Mouse (Mus musculus) hindbrain, embryonic 11.5 days (tissue): ENCODE data around the gene Afg1l. TPM values are rescaled to one million over a fixed set of nuclear protein-coding genes. Genes with fewer than 3 reads are reported as not detected.
A peak's percentile ranks its signal among the peaks of the same experiment; 100 is the strongest.

Experiments
- ATAC-seq: fragments of 200-750 bp; cut with Nextera tagmentation; 2 replicates; pipeline ENCODE4 v1.8.0; 2017; ENCODE audit warnings: mild to moderate bottlenecking, moderate TSS enrichment, moderate library complexity; ENCODE audit not compliant: low FRiP score
- DNase-seq: peaks from one replicate; pipeline ENCODE4 v3.0.0-alpha.2; 2015; ENCODE audit warnings: low spot score
- H3K27ac ChIP-seq: fragments of 300-500 bp; sonication (generic); 2 replicates; pipeline ENCODE4 v1.5.1; 2014; ENCODE audit warnings: mild to moderate bottlenecking, low read depth, low read length
- H3K27me3 ChIP-seq: fragments of 300-500 bp; sonication (generic); 2 replicates; pipeline ENCODE4 v1.6.1; 2014; ENCODE audit warnings: mild to moderate bottlenecking, low read length, moderate library complexity, mixed read lengths; ENCODE audit not compliant: control insufficient read depth, insufficient read depth
- H3K36me3 ChIP-seq: fragments of 300-500 bp; sonication (generic); 2 replicates; pipeline ENCODE4 v1.6.1; 2014; ENCODE audit warnings: mild to moderate bottlenecking, low read length, moderate library complexity, mixed read lengths; ENCODE audit not compliant: control insufficient read depth, insufficient read depth
- H3K4me1 ChIP-seq: fragments of 300-500 bp; sonication (generic); replicated peaks from 2 replicates; pipeline ENCODE4 v1.6.1; 2014; ENCODE audit warnings: low read length, mixed read lengths; ENCODE audit not compliant: control insufficient read depth, insufficient read depth
- H3K4me2 ChIP-seq: fragments of 300-500 bp; sonication (generic); replicated peaks from 2 replicates; pipeline ENCODE4 v1.6.1; 2014; ENCODE audit warnings: mild to moderate bottlenecking, low read depth, low read length
- H3K4me3 ChIP-seq: fragments of 300-500 bp; sonication (generic); 2 replicates; pipeline ENCODE4 v1.5.1; 2014; ENCODE audit warnings: low read depth, low read length
- H3K9ac ChIP-seq: fragments of 300-500 bp; sonication (generic); 2 replicates; pipeline ENCODE4 v1.6.1; 2014; ENCODE audit warnings: low read depth, low read length
- H3K9me3 ChIP-seq: fragments of 300-500 bp; sonication (generic); 2 replicates; pipeline ENCODE4 v1.6.1; 2016; ENCODE audit warnings: low read length; ENCODE audit not compliant: control insufficient read depth
- WGBS: fragments of 180-500 bp; shearing (Covaris S2); extraction: QIAGEN DNeasy Blood & Tissue Kit; methylation state at CpG from one replicate; pipeline ENCODE4 v1.1.7; 2014; 5-methylcytosine and 5-hydroxymethylcytosine counted together
- polyA plus RNA-seq: library from polyadenylated mRNA; unstranded; fragments of >200 nt; fragmentation: Nextera tagmentation; extraction: Ambion mirVana; gene quantifications from 2 replicates; pipeline ENCODE4 v1.2.1, GENCODE M21; 2014

The Afg1l gene
- polyA plus RNA-seq, 1 experiment from 2014 or later, result 5.1 TPM

DNA sequence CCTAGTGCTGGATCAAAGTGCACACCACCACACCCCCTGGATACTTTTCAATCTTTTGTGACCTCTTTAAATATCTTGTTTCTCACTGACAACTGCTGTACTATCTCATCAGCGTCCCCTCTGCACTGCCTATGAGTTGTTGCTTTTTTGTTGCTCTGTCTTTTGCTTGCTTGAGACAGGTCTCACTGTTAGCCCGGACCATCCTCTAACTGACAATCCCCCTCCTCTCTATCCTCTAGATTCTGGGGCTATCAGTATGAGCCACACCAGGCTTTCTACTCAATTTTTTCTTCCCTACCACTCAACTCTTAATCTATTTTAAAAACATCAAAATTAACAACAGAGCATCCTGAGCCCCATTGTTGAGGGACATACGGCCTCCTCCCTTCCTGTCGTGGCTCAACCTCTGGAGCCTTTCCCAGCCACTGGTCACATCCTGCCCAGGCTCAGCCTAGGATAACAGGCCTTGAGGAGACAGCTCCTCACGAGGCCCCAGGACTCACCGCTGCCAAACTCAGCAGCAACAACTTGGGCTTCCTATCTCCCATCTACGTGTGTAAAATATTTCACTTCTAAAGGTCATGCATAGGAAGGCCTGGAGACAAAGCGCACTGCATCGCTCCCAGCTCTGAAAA, 20.7 kb downstream of the Afg1l start:
- no peak for ATAC-seq
- H3K9me3 ChIP-seq, result no peaks in the 10 kb centered on the region
- no peak overlapping the region for H3K4me2 ChIP-seq
- DNase-seq, result no peak
- H3K36me3 ChIP-seq, result no peaks in the 10 kb centered on the region
- H3K9ac ChIP-seq, result no peak overlapping the region
- H3K4me3 ChIP-seq, result no peak overlapping the region
- H3K27me3 ChIP-seq, result no peaks in the 10 kb centered on the region
- WGBS, result 81% methylated on average over 9 of the region's 9 CpGs
- no peaks in the 10 kb centered on the region for H3K4me1 ChIP-seq
- H3K27ac ChIP-seq, result no peak overlapping the region

GRCm38 (mm10) chr10:42455981-42456380, 22.4 kb downstream of the Afg1l start:
- Histone ChIP-seq H3K27ac (no peak overlapping the region), H3K4me2 (no peak overlapping the region), H3K9me3 (no peaks in the 10 kb centered on the region), H3K9ac (no peak overlapping the region), H3K4me1 (no peaks in the 10 kb centered on the region), H3K4me3 (no peak overlapping the region), H3K27me3 (no peaks in the 10 kb centered on the region), H3K36me3 (no peaks in the 10 kb centered on the region)
- ATAC-seq, result no peak
- DNase-seq, result no peak
- WGBS, result 92% methylated on average over 5 of the region's 5 CpGs

DNA sequence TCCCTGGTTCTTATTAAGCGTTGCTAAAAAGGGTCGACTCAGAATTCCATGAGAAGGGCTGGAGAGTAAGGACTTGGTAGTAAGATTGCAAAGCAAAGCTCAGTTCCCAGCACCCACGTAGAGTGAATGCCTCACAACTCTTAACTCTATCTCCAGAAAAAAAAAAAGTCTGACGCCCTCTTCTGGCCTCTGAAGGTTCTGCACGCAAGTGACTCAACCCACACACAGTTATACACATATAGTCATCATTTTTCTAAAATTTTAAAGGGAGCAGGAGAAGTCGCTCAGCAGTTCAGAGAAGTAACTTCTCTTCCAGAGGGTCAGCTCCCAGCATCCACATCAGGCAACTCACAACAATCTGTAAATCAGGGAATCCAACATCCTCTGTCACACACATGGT, 23.7 kb downstream of the Afg1l start:
- DNase-seq (no peak), ATAC-seq (no peak)
- Histone ChIP-seq H3K9me3 (no peaks in the 10 kb centered on the region), H3K4me1 (no peaks in the 10 kb centered on the region), H3K4me3 (no peak overlapping the region), H3K4me2 (no peak overlapping the region), H3K9ac (no peak overlapping the region), H3K36me3 (no peaks in the 10 kb centered on the region), H3K27me3 (no peaks in the 10 kb centered on the region), H3K27ac (no peak overlapping the region)
- 88% methylated on average over 6 of the region's 6 CpGs for WGBS

GRCm38 (mm10) chr10:42454266-42454665, 24.1 kb downstream of the Afg1l start:
- no peak overlapping the region for H3K9ac ChIP-seq
- no peaks in the 10 kb centered on the region for H3K36me3 ChIP-seq
- H3K4me1 ChIP-seq, result no peaks in the 10 kb centered on the region
- 88% methylated on average over 11 of the region's 11 CpGs for WGBS
- H3K27me3 ChIP-seq, result no peaks in the 10 kb centered on the region
- H3K4me2 ChIP-seq, result no peak overlapping the region
- H3K9me3 ChIP-seq, result no peaks in the 10 kb centered on the region
- H3K27ac ChIP-seq, result no peak overlapping the region
- no peak for DNase-seq
- no peak overlapping the region for H3K4me3 ChIP-seq
- ATAC-seq, result no peak

GRCm38 (mm10) chr10:42449672-42450071, 28.7 kb downstream of the Afg1l start:
- Histone ChIP-seq H3K4me3 (no peak overlapping the region), H3K27me3 (no peaks in the 10 kb centered on the region), H3K36me3 (no peaks in the 10 kb centered on the region), H3K4me1 (0 out of 2 replicates have a peak, but pooled peaks cover 8% of the 10 kb centered on the region), H3K9me3 (no peaks in the 10 kb centered on the region), H3K4me2 (no peak overlapping the region), H3K9ac (no peak overlapping the region), H3K27ac (no peak overlapping the region)
- ATAC-seq, result no peak
- DNase-seq, result no peak
- WGBS, result 47% methylated on average over 3 of the region's 4 CpGs

DNA sequence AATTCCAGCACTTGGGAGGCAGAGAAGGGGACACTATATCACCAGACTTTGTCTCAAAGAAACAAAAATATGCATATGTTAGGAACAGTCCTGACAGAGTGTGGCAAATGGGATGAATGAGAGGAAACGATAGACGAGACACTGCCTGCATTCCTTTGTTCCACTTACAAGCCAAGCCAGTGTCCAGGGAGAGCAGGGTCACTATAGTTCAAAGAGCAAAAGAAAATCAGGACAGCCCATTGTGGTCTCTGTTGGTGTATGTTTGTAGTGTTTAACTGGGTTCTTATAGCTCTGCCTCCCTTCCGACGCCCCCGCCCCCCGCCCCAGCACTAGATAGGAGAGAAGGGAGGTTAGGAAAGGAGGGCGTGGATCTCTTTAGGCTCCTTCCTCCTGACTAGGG, 30.0 kb downstream of the Afg1l start:
- Histone ChIP-seq H3K4me2 (no peak overlapping the region), H3K4me3 (no peak overlapping the region), H3K27me3 (no peaks in the 10 kb centered on the region), H3K27ac (no peak overlapping the region), H3K36me3 (no peaks in the 10 kb centered on the region), H3K9ac (no peak overlapping the region), H3K9me3 (no peaks in the 10 kb centered on the region), H3K4me1 (0 out of 2 replicates have a peak, but pooled peaks cover 8% of the 10 kb centered on the region)
- WGBS, result 3% methylated on average over 7 of the region's 7 CpGs
- ATAC-seq (no peak), DNase-seq (peak; percentile 22)

DNA sequence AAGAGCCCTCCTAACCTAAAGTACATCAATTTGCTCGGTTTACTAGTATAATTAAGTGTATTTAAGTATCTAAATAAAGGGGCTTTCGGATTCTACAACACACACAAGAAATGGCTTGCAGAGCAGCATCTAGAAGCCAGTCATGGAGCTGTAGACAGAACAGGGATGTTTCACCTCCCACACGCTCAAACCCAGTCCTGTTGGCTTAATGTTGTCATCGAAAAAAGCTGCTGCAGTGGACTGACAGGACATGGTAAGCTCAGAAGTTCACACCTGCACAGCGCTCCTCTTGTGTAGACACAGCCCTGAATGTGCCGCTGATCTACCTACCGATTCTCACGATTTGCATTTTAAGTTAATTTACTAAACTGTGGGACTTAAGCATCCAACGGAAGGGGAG, 32.2 kb downstream of the Afg1l start:
- no peak for DNase-seq
- Histone ChIP-seq H3K9ac (no peak overlapping the region), H3K9me3 (no peaks in the 10 kb centered on the region), H3K27ac (no peak overlapping the region), H3K4me2 (no peak overlapping the region), H3K4me1 (0 out of 2 replicates have a peak, but pooled peaks cover 8% of the 10 kb centered on the region), H3K36me3 (no peaks in the 10 kb centered on the region), H3K27me3 (no peaks in the 10 kb centered on the region), H3K4me3 (no peak overlapping the region)
- ATAC-seq, result no peak
- 72% methylated on average over 9 of the region's 9 CpGs for WGBS

- H3K36me3 ChIP-seq, result no peaks in the 10 kb centered on the region
- ATAC-seq (no peak), DNase-seq (no peak)
- H3K4me1 ChIP-seq, result no peaks in the 10 kb centered on the region
- no peaks in the 10 kb centered on the region for H3K9me3 ChIP-seq
- no peak overlapping the region for H3K27ac ChIP-seq
- WGBS, result 64% methylated on average over 5 of the region's 5 CpGs
- no peaks in the 10 kb centered on the region for H3K27me3 ChIP-seq
- no peak overlapping the region for H3K4me3 ChIP-seq
- H3K4me2 ChIP-seq, result no peak overlapping the region
- no peak overlapping the region for H3K9ac ChIP-seq
These were observed 41.2 kb downstream of the Afg1l start for GRCm38 (mm10) chr10:42436842-42437805.
